Mouse (Mus musculus) Muller cell, postnatal 12 days (primary cell): ENCODE measurements around the gene Elob.

Source experiments
- DNase-seq: peaks from one replicate; pipeline ENCODE4 v3.0.0-alpha.2; 2015; ENCODE audit errors: inconsistent ontology term

Gene Elob

GRCm38 (mm10) chr17:23783352-23783751 lies 45.6 kb downstream of the Elob start:
- no peak for DNase-seq

GRCm38 (mm10) chr17:23778447-23778846 lies 50.5 kb downstream of the Elob start:
- no peak for DNase-seq

- DNase-seq = no peak
Observed at GRCm38 (mm10) chr17:23777141-23777540, 51.8 kb downstream of the Elob start.

GRCm38 (mm10) chr17:23776216-23776615 lies 52.7 kb downstream of the Elob start:
- DNase-seq = no peak
